Mouse (Mus musculus) right cerebral cortex, postnatal 10 days (tissue): Measurements from ENCODE around the gene Acacb.

Source experiments
- DNase-seq, 2 experiments: peaks; one replicate each; pipeline ENCODE4 v3.0.0; 2021; ENCODE audit warnings: low spot score in 2 of 2

Acacb gene

DNA sequence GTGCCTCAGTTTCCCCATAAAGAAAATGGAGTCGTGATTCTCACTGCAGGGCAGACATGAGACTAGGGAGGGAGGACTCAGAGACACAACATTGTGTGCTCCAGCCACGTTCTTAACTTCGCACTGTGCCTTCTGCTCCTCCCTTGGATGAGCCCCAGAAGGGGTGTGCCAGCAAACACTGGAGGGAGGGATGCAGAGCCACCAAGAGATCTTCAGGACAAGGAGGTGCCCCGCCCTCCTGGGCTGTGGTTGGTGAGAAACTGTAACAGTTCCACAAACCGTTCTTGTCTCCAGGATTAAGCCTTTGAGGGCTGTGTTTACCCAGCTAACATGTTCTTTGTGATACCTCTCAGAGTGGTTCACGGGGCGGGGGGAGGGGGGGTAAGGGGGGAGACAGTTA, 122.3 kb downstream of the Acacb start:
- DNase-seq, result no peak

DNA sequence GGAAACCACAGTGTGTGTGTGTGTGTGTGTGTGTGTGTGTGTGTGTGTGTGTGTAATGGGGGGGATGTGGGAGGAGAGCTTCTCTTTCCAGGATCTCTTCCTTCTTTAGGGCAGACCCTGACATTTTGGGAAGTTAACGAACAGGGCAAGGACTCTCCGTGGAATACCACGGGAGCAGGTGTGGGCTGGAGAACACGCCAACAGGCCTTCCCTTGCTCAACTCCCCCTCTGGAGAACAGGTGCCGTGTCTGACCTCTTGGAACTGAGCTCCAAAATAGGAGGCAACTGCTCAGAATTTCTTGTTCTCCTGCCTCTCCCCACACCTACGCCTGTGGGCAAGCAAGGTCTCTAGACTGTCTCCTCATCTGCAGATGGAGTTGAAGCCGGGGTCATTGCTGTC, 123.2 kb downstream of the Acacb start:
- no peak for DNase-seq

DNA sequence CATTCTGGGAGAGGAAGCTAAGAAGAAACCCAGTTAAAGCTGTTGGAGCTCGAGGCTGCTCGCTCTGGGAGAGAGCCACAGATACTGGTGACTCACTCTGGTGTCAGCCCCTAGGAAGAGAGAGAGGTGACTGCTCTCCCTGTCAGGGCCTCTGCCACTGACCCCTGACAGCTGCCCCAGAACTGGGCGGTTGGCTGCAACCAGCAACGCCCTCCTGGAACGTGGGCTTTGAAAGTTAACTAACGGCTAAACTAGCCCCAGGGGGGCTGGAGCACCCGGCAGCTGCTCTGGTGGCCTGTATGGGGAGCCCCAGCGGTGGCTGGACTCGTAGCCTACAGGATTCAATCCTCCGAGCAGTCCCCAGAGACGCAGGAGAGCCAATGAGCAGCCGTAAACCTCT, 123.6 kb downstream of the Acacb start:
- no peak for DNase-seq

DNA sequence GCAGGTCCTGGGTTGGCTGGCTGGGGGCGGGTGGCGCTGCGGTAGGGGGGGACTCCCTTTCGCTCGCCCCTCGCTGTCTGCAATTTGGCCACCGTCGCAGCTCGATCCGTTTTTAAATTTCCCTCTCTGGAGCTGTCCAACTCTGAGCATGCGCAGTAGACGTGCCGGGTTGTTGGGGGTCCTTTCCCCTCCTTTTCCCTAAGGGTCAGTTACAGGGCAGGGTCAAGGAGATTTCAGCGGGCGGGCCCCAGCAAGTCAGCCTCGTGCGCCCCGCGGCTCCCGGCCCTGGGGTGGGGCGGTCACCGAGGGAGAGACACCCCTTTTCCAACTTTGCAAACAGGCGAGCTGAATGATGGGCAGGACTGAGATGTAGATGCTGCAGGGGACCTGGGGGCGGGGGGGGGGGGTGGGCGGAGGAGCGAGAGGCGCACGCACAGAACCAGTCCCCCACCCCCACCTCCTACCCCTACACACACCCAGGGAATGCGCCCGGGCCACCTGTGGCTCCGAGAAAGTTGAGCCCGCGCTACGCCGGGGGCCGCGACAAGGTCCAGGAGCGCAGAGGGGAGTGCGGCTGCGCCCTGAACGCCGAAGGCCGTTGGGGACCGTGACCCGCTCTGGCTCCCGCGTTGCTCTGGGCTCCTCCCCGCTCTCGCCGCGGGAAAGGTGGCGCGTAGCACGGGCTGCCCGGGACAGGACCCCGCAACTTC, 127.5 kb downstream of the Acacb start, which contains the start of gene Foxn4:
Gene Foxn4 (minus strand): TSS at position 115 of the 710 bp plus-strand sequence.
- no peak for DNase-seq

DNA sequence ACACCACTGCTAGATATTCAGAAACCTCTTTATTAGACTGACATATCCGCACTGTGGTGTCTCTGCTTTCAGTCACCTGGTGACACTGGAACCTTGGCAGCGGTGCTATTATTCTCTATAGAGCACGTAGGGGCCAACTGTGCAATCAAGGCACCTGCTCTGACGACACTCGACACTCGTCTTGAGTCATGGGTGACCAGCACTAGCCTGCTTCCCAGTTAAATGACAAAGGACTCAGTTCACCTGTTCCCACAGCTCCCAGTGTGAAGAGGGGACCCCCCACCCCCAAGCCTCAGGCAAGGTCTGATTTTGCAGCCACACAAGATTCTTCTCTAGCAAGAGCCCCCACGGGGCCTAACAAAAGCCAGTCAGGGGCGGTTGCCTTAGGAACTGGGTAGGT, 129.0 kb downstream of the Acacb start:
- DNase-seq, result no peak

DNA sequence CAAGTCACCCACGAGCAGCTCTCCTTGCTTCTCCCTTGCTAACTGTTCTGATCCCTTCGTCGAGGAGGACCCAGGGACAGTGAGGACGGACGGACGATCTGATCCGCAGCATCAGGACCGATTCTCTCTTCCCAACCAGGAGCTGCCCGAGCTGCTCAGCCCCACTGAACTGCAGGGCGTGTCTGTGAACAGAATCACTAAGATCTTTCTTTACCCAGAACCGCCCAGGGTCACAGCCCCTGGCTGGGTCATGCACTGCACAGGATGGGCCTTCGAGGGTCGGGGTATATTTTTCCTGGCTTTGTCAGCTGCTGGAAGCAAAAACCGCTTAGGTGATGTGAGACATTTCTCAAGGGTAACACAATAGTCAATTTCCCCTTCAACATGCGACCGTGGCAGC, 129.7 kb downstream of the Acacb start:
- no peak for DNase-seq

DNA sequence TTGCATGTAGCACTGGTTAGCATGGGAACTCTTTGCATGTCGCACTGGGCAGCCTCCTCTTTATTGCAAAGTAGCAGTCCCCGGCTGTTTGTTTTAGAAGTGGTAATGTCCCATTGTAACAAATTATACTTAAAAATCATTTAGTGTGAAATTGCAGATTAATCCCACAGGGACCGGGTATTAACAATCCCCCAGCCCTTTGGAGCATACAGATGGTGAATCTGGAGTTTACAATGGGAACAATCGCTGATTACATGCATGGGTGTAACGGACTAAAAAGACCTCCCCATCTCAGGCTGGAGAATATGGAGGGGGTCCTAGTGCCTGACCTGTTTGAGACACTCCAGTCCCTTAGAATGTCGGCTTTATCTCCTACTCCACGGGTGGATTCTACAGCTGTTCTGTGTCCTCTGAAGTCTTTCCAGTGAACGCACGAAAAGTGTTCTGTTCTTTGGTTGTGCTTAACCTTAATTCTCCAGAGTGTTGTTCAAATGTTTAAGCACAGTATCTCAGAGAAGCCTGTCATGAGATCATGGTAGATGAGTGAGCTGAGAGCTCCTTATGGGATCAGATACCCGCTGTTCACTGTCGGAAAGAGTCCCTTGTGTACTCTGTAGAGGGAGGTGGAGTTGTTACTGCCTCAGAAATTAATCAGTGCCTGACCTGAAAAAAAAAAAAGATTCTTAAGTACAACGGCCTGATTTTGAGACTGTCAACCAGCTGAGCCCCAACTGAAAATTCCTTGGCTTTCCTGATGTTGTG, 133.2 kb downstream of the Acacb start:
- DNase-seq, result no peak

DNA sequence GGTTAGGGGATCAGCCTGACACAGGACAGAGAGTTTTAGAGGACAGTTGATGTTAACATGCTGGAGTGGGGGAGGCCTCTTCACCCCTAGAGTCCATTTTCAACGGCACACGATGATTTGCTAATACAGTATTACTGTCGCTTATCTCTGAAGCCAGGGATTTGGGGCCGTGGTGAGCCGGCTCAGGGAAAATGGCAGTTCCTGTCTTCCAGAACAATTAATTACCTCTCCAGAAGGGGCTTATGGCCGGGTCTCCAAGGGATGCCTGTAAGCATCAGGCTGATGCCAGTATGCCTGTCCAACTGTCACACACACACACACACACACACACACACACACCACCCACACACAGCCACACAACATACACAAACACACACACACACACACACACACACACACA, 136.0 kb downstream of the Acacb start:
- DNase-seq, result no peak

DNA sequence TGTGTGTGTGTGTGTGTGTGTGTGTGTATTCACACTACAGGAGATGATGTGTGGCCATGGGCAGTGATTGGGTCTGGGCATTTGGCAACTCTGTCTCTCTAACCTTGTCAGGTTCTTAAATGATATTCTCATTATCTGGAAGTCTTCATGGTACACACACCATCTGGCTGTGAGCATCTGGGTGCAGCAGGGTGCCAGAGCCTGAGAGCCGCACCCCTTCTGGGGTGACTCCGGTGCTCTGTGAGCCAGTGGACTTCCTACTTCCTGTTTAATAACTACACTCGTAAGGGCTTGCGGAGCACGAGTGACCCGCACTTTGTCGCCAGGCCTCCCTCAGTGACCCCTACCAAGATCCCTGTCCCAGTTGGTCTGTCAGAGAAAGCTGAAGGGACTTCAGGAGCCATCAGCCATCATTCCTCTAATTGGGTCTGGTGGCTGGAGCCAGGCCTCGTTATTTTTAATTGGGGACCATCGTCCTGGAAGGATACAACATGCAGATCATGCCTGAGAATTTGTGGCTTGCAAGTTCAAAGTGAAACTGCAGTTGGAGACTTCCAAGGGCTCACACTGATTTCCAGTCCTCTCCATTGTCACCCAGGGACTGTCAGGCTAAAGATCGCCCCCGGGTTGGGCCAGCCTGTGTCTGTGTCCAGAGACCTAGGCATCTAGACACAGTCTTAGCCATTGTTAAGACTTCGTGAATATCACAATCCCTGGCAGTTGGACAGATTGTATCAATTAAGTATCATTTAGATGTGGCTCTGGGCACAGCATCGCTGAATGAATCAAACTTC, 138.5 kb downstream of the Acacb start:
- DNase-seq, result peak; percentile 36 to 60

DNA sequence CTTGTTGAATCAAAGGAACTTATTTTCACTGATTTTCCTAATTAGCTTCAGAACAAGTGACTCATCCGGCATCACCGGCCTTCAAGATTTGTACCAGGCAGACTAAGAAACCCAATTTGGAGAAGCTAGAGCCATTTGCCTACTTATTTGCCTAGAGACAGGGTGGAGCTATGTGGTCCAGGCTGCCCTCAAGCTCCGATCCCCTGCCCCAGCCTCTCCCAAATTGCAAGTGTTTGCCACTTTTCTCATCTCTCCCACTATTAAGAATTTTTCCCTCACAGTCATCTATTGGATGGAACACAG, 139.0 kb downstream of the Acacb start:
- peak in 1 of 2 experiments; percentile 35 for DNase-seq

DNA sequence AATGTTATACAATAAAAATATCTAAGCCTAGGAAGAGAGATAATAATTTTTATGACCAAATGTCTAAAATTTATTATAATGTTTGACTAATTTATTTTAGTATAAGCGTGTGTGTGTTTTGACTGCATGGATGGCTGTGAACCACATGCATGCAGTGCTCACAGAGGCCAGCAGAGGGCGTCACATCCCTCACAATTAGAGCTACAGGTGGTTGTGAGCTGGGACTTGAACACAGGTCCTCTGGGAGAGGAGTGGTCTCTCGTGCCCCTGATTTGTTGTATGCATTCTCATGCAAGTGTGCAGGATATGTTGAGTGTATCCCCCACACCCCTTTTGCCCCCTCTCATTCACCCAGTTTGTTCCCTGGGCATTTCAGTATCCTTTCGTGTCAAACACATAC, 139.8 kb downstream of the Acacb start:
- no peak for DNase-seq

DNA sequence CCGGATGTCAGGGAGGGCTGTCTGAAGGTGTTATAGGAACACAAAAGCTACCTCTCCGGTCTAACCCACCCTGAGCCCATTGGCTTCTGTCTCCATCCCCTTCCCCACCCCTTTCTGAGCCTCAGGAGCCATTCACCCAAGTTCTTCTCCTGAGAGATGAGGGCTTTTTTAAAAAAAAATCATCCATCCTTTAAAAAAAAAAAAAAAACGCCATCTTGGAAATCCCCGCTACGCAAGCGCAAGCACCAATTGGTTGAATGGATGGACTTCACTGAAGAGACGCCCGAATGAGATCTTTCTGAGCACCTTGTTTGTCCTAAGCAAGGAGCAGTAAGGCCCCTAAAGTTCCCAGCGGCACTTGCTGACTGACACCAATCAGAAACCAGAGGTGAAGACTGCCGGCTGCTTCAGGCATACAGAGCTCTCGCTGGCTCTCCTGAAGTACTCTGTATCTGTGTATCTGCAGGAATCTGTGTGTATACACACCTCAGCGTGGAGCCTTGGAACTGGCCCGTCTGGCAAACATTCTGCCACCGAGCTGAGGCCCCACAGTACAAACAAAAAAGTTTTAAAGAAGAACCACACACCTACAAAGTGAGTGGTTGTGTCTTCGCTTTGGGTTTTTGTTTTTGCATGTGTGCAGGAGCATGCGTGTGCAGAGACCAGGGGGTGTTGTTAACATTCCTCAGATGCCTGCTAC, 140.7 kb downstream of the Acacb start:
- no peak for DNase-seq

DNA sequence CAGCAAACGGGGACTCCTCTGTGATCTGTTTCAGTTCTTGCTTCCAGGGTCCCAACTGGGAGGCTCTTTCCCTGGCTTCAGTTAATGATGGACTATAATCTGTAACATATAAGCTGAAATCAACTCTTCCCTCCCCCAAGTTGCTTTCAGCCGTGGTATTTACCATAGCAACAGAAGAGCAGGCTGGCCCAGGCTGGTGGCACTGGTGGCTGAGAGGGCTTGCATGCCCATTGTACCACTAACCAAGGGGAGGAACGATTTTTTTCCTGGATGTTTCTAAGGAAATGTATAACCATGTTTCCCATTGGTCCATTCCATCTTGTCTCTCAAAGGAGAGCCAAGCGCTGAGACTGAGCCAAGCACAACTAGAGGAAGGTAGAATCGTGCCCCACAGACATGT, 142.1 kb downstream of the Acacb start:
- DNase-seq, result no peak

DNA sequence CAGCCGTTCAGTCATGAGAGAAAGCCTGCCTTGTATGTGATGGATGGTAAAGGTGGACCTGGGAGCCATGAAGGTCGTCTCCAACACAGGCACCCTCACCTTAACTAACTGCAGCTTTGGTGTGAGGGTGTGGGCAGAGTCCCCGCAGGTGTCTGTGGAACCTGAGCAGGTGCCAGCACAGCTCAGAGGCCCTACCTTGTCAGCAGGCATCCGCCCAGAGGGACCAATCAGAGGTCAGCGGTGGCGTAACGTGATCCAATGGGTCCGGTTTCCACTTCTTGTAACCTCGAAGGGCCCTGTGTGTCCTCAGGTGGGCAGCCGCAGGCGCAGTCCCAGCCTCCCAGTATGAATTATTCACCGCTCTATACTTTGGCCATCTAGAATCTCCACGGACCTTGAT, 142.5 kb downstream of the Acacb start, which contains the start of gene Myo1h:
Gene Myo1h (plus strand): TSS at position 293 of the 400 bp plus-strand sequence.
- no peak for DNase-seq

DNA sequence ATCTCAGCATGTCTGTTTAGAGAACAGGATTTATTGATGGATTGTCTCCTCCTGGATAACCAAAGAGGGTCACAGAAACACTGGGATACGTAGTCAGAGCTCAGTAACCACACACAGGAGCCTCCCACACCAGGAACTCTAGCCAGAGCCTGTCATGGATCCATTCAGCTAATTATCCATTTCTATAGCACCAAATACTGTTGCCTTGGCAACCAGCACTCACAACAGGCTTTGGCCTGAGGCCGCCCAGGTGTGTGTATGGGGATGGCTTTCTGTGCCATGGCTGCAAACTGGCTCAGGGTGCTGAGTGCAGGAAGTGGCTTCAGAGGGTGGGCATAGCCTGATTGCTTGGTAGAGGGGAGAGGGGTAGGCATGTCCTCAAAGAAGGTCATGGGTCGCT, 143.7 kb downstream of the Acacb start:
- DNase-seq, result peak; percentile 40 to 55

DNA sequence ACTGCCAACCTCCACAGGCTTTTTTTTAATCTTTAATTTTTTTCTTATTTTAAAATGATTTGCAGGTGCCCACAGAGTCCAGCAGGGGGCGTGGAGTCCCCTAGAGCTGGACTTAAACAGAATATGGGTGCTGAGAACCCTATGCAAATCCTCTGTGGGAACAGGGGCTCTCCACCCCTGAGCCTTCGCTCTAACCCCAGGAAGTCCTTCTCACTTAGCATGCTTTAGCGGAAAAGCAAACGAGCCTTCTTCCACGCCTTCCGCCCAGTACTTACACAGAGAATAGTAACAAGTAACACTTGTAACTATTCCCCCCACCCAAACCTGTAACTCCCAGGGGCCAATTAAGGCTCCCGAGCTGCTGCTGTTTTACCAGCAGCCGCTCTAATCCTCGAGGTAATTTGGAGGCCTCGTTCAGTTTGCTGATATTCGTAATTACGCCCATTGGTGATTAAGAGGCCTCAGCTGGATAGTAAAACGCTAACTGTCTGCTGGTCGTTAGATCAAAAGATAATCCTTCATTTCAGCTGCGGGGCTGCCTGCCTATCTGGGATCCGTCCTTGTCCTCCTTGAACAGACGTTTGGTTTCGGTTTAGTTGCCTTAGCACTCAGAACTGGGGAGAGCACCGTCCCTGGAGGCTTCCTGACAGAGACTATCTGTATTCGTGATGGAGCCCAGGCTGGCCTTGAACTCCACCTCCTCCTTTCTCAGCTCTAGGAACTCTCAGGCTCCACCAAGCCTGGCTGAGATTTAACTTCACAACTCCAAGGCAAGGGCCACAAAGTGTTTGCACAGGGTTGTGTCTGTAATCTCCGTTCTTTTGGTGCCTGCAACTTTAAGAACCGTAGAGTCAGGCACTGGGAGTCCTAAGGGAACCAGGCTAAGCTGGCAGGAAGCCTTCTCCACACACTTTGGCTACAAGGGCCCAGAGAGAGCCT, 150.6 kb downstream of the Acacb start:
- no peak for DNase-seq

DNA sequence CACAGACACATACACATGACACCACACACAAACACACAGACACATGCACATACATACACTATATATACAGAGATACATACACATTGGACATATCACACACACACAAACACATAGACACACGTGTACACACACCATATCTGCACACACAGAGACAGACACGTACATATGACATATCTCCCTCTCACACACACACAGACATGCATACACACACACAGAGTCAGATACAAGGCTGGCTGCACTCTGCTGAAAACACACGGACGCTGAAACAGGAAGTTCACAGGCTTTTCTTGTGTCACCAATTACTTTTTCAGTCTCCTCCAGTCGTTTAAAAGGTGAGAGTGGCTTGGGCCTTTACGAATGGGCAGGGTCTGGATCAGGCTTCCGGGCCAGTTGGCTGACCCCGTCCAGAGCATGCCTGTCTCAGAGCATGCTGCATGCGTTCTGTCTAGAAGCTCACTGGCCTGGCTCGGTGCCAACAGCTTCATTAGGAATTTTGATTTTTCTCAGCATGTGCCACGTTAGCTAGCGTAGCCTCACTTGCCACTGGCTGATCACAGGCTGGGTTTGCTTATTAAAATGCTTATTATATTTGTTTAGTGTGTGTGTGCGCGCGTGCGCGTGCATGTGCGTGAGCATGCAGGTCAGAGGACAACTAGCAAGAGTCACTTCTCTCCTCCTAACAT, 152.0 kb downstream of the Acacb start:
- DNase-seq, result peak; percentile 43 to 51

DNA sequence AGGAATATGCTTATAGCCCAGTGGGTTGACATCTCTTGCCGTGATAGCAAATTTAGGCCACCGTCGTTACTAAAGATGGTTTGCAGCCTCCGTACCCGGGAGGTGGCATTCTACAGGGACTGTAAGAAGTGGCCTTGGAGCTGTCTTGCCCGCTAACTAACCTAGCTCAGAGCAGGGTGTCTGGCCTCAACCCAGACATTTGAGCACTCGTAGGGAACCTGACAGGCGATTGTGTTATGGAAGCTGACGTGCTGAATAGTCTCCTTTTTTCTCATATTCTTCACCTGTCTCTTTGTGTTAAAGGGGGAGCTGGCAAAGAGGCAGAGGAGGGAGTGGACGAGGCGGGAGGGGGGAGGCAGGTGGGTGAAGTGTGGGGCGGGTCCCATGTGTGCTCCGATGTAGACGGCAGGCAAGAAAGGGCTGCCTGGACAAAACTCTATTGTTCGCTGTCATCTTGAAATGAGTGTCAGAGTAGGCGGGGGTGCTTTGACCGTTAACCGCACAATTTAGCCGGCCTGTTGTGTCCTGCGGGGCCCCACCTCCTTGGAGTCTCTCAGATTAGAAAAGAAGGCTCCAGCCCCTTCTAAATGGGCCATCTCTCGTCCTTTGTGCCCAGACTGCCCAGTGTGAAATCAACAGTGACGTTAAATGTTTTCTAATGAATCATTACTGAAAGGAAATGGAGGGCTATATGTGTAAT, 153.0 kb downstream of the Acacb start:
- no peak for DNase-seq

DNA sequence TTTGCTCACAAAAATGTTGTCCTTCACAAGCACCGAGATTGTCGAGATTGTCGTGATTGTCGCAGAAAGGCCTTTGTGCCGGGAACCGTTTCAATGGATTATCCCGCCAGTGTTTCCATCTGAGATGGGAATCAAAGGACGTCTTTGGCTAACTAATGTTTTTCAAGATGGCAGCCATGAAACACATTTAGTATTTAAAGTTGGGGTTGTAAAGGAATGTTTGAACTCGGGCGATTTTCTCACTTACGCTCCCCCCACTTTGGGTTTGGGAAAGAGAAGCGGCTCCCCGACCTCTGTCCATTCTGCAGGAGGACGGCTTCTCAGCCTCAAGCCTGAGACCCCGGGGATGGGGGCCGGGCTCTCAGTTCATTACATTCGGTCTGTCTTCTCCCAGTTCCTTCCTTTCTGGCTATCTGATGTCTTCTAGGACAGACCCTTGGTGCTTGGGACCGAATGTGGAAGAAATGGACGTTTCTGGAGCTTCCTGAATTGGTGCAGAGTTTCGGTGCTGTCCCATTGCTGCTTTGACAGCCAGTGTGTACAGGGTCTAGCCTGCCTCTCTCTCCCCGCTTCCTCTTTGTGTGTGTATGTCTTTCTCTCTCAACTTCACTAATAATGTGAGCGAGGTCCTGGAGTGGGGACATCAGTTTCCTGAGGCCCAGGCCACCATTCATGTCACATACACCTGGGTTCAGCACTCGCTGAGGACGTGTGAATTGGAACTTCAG, 153.7 kb downstream of the Acacb start:
- DNase-seq, result no peak
